Mouse (Mus musculus) lung, adult 2 months (tissue): ENCODE measurements around the gene Rnf150.

Experiments
- CTCF ChIP-seq: fragments of 200-500 bp; IDR thresholded peaks from 2 replicates; pipeline ENCODE4 v1.5.1; 2011; ENCODE audit warnings: mild to moderate bottlenecking, low read length, control low read depth; ENCODE audit not compliant: insufficient read depth
- POLR2A ChIP-seq: fragments of 200-500 bp; IDR thresholded peaks from 2 replicates; pipeline ENCODE4 v1.6.1; 2011; ENCODE audit warnings: low read depth, mild to moderate bottlenecking, control low read depth, low read length, borderline replicate concordance; ENCODE audit errors: extremely low read depth

GRCm38 (mm10) chr8:83081266-83081665, 218.1 kb downstream of the Rnf150 start:
- TF ChIP-seq CTCF (no peak), POLR2A (no peak)
